Mouse (Mus musculus) neural tube, embryonic 12.5 days (tissue): Measurements from ENCODE around the gene Sgca. TPM values are rescaled to one million over a fixed set of nuclear protein-coding genes. Genes with fewer than 3 reads are reported as not detected.

Source experiments
- ATAC-seq: fragments of 200-750 bp; cut with Nextera tagmentation; 2 replicates; pipeline ENCODE4 v1.8.0; 2017; ENCODE audit warnings: low read depth, mild to moderate bottlenecking, moderate TSS enrichment, moderate library complexity; ENCODE audit not compliant: low FRiP score
- H3K27ac ChIP-seq: fragments of 300-500 bp; sonication (generic); 2 replicates; pipeline ENCODE4 v1.5.1; 2016
- H3K27me3 ChIP-seq: fragments of 300-500 bp; sonication (generic); replicated peaks from 2 replicates; pipeline ENCODE4 v1.6.1; 2016; ENCODE audit warnings: mild to moderate bottlenecking
- H3K36me3 ChIP-seq: fragments of 300-500 bp; sonication (generic); 2 replicates; pipeline ENCODE4 v1.6.1; 2016; ENCODE audit warnings: mild to moderate bottlenecking
- H3K4me1 ChIP-seq: fragments of 300-500 bp; sonication (generic); 2 replicates; pipeline ENCODE4 v1.6.1; 2016
- H3K4me2 ChIP-seq: fragments of 300-500 bp; sonication (generic); replicated peaks from 2 replicates; pipeline ENCODE4 v1.6.1; 2016; ENCODE audit warnings: mild to moderate bottlenecking
- H3K4me3 ChIP-seq: fragments of 300-500 bp; sonication (generic); 2 replicates; pipeline ENCODE4 v1.5.1; 2016
- H3K9ac ChIP-seq: fragments of 300-500 bp; sonication (generic); 2 replicates; pipeline ENCODE4 v1.6.1; 2016; ENCODE audit warnings: mild to moderate bottlenecking
- H3K9me3 ChIP-seq: fragments of 300-500 bp; sonication (generic); 2 replicates; pipeline ENCODE4 v1.6.1; 2016; ENCODE audit warnings: mild to moderate bottlenecking
- WGBS: fragments of 180-500 bp; shearing (Covaris S2); methylation state at CpG from one replicate; pipeline ENCODE4 v1.1.7; 2016; 5-methylcytosine and 5-hydroxymethylcytosine counted together
- polyA plus RNA-seq: library from polyadenylated mRNA; unstranded; fragments of >200 nt; fragmentation: Nextera tagmentation; extraction: Ambion mirVana; gene quantifications from 2 replicates; pipeline ENCODE4 v1.2.1, GENCODE M21; 2016

Sgca gene
- polyA plus RNA-seq, 1 experiment from 2014 or later: 0.90 TPM

- Histone ChIP-seq H3K4me1 (peaks cover 13% of the 10 kb centered on the region), H3K4me2 (peak overlapping the region; percentile 61), H3K27ac (no peak overlapping the region), H3K9ac (no peak overlapping the region), H3K9me3 (no peaks in the 10 kb centered on the region), H3K27me3 (peaks cover 56% of the 10 kb centered on the region), H3K4me3 (peak overlapping the region; percentile 23), H3K36me3 (no peaks in the 10 kb centered on the region)
- WGBS: under 1% methylated on average over 17 of the region's 17 CpGs
- ATAC-seq: peak; percentile 80
Observed at GRCm38 (mm10) chr11:94936851-94937295, 39.3 kb downstream of the Sgca start.

- Histone ChIP-seq H3K9me3 (no peaks in the 10 kb centered on the region), H3K27ac (no peak within 1 kb of the TSS), H3K4me2 (peak within 1 kb of the TSS; percentile 61), H3K36me3 (no peaks in the 10 kb centered on the region), H3K27me3 (peaks cover 59% of the 10 kb centered on the region), H3K4me1 (peaks cover 13% of the 10 kb centered on the region), H3K4me3 (peak within 1 kb of the TSS; percentile 23), H3K9ac (0 out of 2 replicates have a peak within 1 kb of the TSS, but pooled peaks have one; percentile 1)
- ATAC-seq: no peak
- WGBS: 9% methylated on average over 19 of the region's 19 CpGs
Observed at GRCm38 (mm10) chr11:94936045-94936444, 40.1 kb downstream of the Sgca start, which contains the start of gene Col1a1. TSS of gene Col1a1 (plus strand) at chr11:94936224.

- Histone ChIP-seq H3K9ac (no peak overlapping the region), H3K4me1 (peaks cover 13% of the 10 kb centered on the region), H3K27me3 (peaks cover 58% of the 10 kb centered on the region), H3K36me3 (no peaks in the 10 kb centered on the region), H3K4me3 (no peak overlapping the region), H3K9me3 (no peaks in the 10 kb centered on the region), H3K4me2 (no peak overlapping the region), H3K27ac (no peak overlapping the region)
- 20% methylated on average over 11 of the region's 11 CpGs for WGBS
- ATAC-seq: no peak
Observed at GRCm38 (mm10) chr11:94934526-94934925, 41.6 kb downstream of the Sgca start.

- 15% methylated on average over 8 of the region's 8 CpGs for WGBS
- no peak for ATAC-seq
- Histone ChIP-seq H3K4me3 (no peak overlapping the region), H3K9ac (no peak overlapping the region), H3K27me3 (peaks cover 56% of the 10 kb centered on the region), H3K9me3 (no peaks in the 10 kb centered on the region), H3K36me3 (no peaks in the 10 kb centered on the region), H3K4me2 (no peak overlapping the region), H3K27ac (no peak overlapping the region), H3K4me1 (peaks cover 21% of the 10 kb centered on the region)
Observed at GRCm38 (mm10) chr11:94933584-94933983, 42.5 kb downstream of the Sgca start.

GRCm38 (mm10) chr11:94930151-94930550, 46.0 kb downstream of the Sgca start:
- Histone ChIP-seq H3K4me3 (no peak overlapping the region), H3K9ac (no peak overlapping the region), H3K4me1 (peaks cover 22% of the 10 kb centered on the region), H3K4me2 (no peak overlapping the region), H3K36me3 (no peaks in the 10 kb centered on the region), H3K27ac (no peak overlapping the region), H3K27me3 (peaks cover 31% of the 10 kb centered on the region), H3K9me3 (no peaks in the 10 kb centered on the region)
- ATAC-seq: no peak
- WGBS: 51% methylated on average over 4 of the region's 4 CpGs

GRCm38 (mm10) chr11:94929599-94929998, 46.5 kb downstream of the Sgca start:
- no peak overlapping the region for H3K4me2 ChIP-seq
- H3K4me1 ChIP-seq: peaks cover 22% of the 10 kb centered on the region
- H3K27me3 ChIP-seq: peaks cover 26% of the 10 kb centered on the region
- no peak overlapping the region for H3K9ac ChIP-seq
- H3K4me3 ChIP-seq: no peak overlapping the region
- WGBS: 64% methylated on average over 9 of the region's 9 CpGs
- no peaks in the 10 kb centered on the region for H3K36me3 ChIP-seq
- no peak overlapping the region for H3K27ac ChIP-seq
- ATAC-seq: no peak
- H3K9me3 ChIP-seq: no peaks in the 10 kb centered on the region

GRCm38 (mm10) chr11:94928820-94929219, 47.3 kb downstream of the Sgca start:
- WGBS: 5% methylated on average over 13 of the region's 13 CpGs
- Histone ChIP-seq H3K4me3 (no peak overlapping the region), H3K27me3 (peaks cover 19% of the 10 kb centered on the region), H3K9ac (0 out of 2 replicates have a peak overlapping the region, but pooled peaks have one; percentile 9), H3K4me1 (peaks cover 22% of the 10 kb centered on the region), H3K36me3 (no peaks in the 10 kb centered on the region), H3K9me3 (no peaks in the 10 kb centered on the region), H3K4me2 (peak overlapping the region; percentile 42), H3K27ac (no peak overlapping the region)
- ATAC-seq: peak; percentile 80

- peaks cover 22% of the 10 kb centered on the region for H3K4me1 ChIP-seq
- no peak overlapping the region for H3K9ac ChIP-seq
- 25% methylated on average over 5 of the region's 5 CpGs for WGBS
- H3K4me3 ChIP-seq: no peak overlapping the region
- no peak for ATAC-seq
- H3K9me3 ChIP-seq: no peaks in the 10 kb centered on the region
- H3K36me3 ChIP-seq: no peaks in the 10 kb centered on the region
- no peak overlapping the region for H3K4me2 ChIP-seq
- H3K27me3 ChIP-seq: peaks cover 10% of the 10 kb centered on the region
- no peak overlapping the region for H3K27ac ChIP-seq
Observed at GRCm38 (mm10) chr11:94927771-94928291, 48.3 kb downstream of the Sgca start.

GRCm38 (mm10) chr11:94926431-94926830, 49.7 kb downstream of the Sgca start:
- 69% methylated on average over 11 of the region's 11 CpGs for WGBS
- no peak overlapping the region for H3K4me2 ChIP-seq

GRCm38 (mm10) chr11:94924977-94925376, 51.1 kb downstream of the Sgca start:
- Histone ChIP-seq H3K4me2 (no peak overlapping the region), H3K27ac (no peak overlapping the region), H3K4me1 (peaks cover 20% of the 10 kb centered on the region), H3K4me3 (no peak overlapping the region), H3K9me3 (no peaks in the 10 kb centered on the region), H3K36me3 (no peaks in the 10 kb centered on the region), H3K27me3 (no peaks in the 10 kb centered on the region; the same call in 1 of the 2 replicates), H3K9ac (no peak overlapping the region)
- ATAC-seq: no peak
- WGBS: 92% methylated on average over 4 of the region's 4 CpGs

More at GRCm38 (mm10) chr11:94926431-94926830, 49.7 kb downstream of the Sgca start:
- H3K9me3 ChIP-seq: no peaks in the 10 kb centered on the region
- ATAC-seq: no peak
- H3K4me1 ChIP-seq: peaks cover 20% of the 10 kb centered on the region
- H3K27ac ChIP-seq: no peak overlapping the region
- no peak overlapping the region for H3K9ac ChIP-seq
- no peak overlapping the region for H3K4me3 ChIP-seq
- no peaks in the 10 kb centered on the region for H3K36me3 ChIP-seq
- peaks cover 3% of the 10 kb centered on the region for H3K27me3 ChIP-seq

- Histone ChIP-seq H3K9me3 (no peaks in the 10 kb centered on the region), H3K4me3 (no peak overlapping the region), H3K9ac (no peak overlapping the region), H3K4me2 (no peak overlapping the region), H3K27me3 (no peaks in the 10 kb centered on the region), H3K4me1 (no peaks in the 10 kb centered on the region), H3K27ac (no peak overlapping the region), H3K36me3 (no peaks in the 10 kb centered on the region)
- no peak for ATAC-seq
- 57% methylated on average over 6 of the region's 6 CpGs for WGBS
Observed at GRCm38 (mm10) chr11:94920996-94921401, 55.1 kb downstream of the Sgca start.

GRCm38 (mm10) chr11:94917717-94918116, 58.4 kb downstream of the Sgca start:
- Histone ChIP-seq H3K4me3 (no peak overlapping the region), H3K27me3 (no peaks in the 10 kb centered on the region), H3K9ac (no peak overlapping the region), H3K4me2 (no peak overlapping the region), H3K9me3 (no peaks in the 10 kb centered on the region), H3K27ac (no peak overlapping the region), H3K36me3 (no peaks in the 10 kb centered on the region), H3K4me1 (peaks cover 5% of the 10 kb centered on the region; the same call in 1 of the 2 replicates)
- ATAC-seq: no peak
- 79% methylated on average over 6 of the region's 6 CpGs for WGBS

GRCm38 (mm10) chr11:94916477-94916876, 59.6 kb downstream of the Sgca start:
- ATAC-seq: no peak
- Histone ChIP-seq H3K4me2 (no peak overlapping the region), H3K9me3 (no peaks in the 10 kb centered on the region), H3K4me3 (no peak overlapping the region), H3K27me3 (no peaks in the 10 kb centered on the region), H3K4me1 (peaks cover 5% of the 10 kb centered on the region; the same call in 1 of the 2 replicates), H3K9ac (no peak overlapping the region), H3K36me3 (no peaks in the 10 kb centered on the region), H3K27ac (no peak overlapping the region)
- WGBS: 32% methylated on average over 4 of the region's 4 CpGs
